Mouse (Mus musculus): ENCODE data around the gene Rps27l.
"Not testable (repeated sequence)": the region's sequence is repeated elsewhere in the genome, so short reads cannot be mapped to it uniquely, and the experiment has no call there.

Rps27l gene

DNA sequence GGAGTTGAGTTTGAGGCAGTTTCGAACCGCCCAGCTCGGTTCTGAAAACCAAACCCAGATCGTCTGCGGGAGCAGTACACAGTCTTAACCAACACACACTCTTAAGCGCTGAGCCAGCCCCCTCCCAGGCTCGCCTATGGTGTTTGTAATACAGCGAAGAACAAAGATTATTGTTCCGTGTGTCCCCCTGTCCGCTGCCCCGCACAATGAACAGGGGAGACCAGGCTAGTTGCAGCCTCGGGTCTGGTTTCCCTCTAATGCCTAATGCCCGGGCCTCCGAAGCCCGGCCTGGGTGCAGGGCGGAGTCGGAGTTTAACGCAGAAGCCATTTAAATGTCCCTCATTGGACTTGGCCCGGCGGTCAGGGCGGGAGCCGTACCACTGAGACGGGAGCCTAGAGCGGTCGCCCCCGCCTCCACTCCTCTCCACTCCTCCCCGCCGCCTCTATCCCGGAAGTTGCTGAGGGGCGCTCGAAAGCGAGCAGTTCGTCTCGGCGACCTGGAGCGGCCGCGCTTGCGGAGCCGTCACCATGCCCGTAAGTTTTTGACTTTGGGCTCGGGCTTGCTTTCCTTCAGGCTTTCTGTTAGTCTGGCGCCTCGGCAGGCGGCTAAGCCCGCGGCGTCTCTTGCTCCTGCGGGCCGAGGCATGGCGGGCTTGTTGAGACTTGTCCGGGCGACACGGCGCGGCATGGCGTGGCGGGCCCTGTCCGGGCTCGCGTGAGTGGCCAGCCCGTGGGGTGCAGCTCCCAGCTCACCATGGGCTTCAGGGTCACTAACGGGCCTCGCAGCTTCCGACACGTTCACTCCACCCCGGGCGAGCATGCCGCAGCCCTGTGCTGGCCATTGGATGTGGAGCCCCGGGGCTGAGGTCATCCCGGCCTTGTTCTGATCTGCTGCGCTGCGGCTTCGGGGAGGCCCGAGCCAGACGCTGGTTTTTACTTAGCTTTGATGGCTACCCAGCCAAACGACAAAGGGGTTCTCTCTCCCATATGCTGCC is at the start of gene Rps27l:
Gene Rps27l, plus strand, starts transcription at position 440 of the 995 bp plus-strand sequence.
- CTCF ChIA-PET: no interaction called here

DNA sequence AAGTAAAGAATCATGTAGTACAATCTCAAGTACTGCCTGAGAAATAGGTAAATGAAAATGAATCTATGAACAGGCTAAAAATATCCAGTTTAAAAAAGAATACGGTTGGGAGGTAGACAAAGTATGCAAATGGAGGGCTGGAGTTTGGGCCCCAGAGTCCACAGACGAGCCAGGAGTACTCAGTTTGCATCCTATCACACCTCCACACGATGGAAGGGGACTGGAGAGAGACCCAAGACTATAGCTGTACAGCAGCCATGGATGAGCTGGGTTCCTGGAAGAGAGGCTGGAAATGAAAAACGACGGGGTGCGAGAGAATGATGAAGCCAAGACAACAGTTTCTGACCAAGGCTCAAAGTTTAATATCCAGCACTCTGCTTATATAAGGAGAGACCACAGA is 48.9 kb upstream of the Rps27l start:
- CTCF ChIA-PET: no interaction called here

GRCm38 (mm10) chr9:66897851-66898250 is 48.0 kb upstream of the Rps27l start:
- CTCF ChIA-PET: interaction anchor here (1.7 kb wide), 1 partner anchor 18 kb away, joined by 4 read pairs; no protein-coding TSS in a partner anchor

- CTCF ChIA-PET: interaction anchor here (1.7 kb wide), 1 partner anchor 17 kb away, joined by 4 read pairs; no protein-coding TSS in a partner anchor
These were observed 46.8 kb upstream of the Rps27l start for GRCm38 (mm10) chr9:66899072-66899471.

DNA sequence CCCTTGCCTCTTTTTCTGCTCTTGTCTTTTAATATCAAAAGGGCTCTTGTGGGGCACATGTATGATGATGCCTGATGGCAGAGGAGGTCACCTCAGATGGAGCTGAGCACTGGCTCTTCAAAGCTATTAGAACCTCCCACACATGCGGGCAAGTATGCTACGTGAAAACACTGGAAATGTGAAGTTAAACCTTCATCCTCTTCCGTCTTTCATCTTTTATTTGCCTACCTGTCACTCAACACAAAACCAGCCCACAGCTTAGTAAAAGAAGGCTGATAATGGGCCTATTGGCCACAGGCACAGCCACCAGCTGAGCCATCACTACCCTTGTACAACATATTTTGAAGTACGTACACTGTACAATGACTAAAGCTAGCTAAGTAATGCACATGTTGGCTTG is 46.4 kb upstream of the Rps27l start:
- CTCF ChIA-PET: interaction anchor here (1.7 kb wide), 1 partner anchor 17 kb away, joined by 4 read pairs; no protein-coding TSS in a partner anchor

DNA sequence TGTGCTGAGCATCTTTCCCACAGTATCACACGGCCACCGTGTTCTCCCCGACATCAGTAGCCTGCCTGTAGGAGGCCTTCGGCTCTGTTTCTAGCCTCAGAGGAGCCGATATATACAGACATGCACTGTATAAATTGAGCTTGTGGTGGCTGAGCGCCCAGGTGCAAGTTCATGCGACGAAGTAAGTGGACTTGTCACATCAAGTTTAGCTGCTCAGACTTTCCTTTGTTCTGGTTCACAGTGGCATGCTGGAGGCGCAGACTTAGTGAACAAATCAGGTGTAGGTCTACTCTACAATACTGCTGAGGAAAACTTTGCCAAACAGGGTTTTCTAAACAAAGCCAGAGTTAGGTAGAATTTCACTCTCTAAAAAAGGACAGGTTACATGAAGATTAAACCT is 39.9 kb upstream of the Rps27l start:
- CTCF ChIA-PET: no interaction called here

DNA sequence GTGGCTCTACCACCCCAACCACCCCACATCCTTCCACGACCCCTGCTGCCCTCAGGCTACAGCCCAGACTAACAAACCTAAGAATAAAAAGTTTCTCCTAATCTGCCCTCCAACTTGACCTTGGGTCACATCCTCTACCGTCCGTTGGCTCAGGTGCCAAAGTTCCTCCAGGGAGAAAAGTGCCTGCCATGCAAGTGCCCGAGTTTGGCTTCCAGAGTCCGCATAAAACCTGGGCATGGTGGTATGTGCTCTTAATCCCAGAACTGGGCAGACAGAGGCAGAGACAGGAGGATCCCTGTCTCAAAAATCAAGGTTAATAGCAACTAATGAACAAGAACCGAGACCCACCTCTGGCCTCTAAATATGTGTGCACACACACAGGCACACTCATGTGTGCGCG is 38.8 kb upstream of the Rps27l start:
- CTCF ChIA-PET: no interaction called here

GRCm38 (mm10) chr9:66907746-66908397 is 38.0 kb upstream of the Rps27l start:
- CTCF ChIA-PET: no interaction called here

GRCm38 (mm10) chr9:66909922-66910321 is 36.0 kb upstream of the Rps27l start:
- CTCF ChIA-PET: no interaction called here

DNA sequence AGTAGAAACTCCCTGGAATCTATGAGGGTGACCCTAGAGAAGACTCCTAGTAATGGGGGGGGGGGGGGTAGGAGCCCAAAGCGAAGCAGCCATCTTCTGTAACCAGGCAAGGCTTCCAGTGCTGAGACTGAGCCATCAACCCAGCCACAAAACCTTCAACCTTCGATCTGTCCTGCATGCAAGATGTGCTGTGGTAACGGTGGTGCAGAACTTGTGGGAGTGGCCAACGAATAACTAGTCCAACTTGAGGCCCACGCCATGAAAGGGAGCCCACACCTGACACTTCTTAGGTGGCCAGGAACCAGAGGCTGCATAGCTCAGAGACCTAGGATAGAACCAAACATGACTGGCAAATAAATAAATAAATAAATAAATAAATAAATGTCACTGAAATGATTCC is 35.2 kb upstream of the Rps27l start:
- CTCF ChIA-PET: no interaction called here

DNA sequence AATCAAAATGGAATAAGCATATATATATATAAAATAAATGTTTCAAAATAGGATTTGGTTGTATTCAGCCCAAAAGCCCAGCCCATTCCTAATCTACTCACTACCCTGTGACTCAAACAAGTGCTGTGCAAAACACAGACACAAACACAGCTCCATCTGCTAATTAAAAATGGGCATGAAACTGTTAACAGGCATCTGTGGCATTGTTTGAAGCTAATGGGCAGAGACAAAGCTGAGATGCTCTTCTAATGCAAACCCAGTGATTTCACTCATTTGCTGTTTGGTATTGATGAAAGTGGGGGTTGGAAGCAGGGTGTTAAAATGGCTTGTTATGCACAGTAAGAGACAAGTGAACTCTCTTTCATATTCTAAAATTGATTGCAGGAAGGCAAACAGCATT is 33.6 kb upstream of the Rps27l start:
- CTCF ChIA-PET: interaction anchor here (0.9 kb wide), 1 partner anchor 8 kb away, joined by 3 read pairs; no protein-coding TSS in a partner anchor

GRCm38 (mm10) chr9:66913254-66913934 is 32.5 kb upstream of the Rps27l start:
- CTCF ChIA-PET: not testable (repeated sequence)

GRCm38 (mm10) chr9:66914540-66914939 is 31.3 kb upstream of the Rps27l start:
- CTCF ChIA-PET: no interaction called here

- CTCF ChIA-PET: no interaction called here
These were observed 30.5 kb upstream of the Rps27l start for GRCm38 (mm10) chr9:66915401-66915800.

DNA sequence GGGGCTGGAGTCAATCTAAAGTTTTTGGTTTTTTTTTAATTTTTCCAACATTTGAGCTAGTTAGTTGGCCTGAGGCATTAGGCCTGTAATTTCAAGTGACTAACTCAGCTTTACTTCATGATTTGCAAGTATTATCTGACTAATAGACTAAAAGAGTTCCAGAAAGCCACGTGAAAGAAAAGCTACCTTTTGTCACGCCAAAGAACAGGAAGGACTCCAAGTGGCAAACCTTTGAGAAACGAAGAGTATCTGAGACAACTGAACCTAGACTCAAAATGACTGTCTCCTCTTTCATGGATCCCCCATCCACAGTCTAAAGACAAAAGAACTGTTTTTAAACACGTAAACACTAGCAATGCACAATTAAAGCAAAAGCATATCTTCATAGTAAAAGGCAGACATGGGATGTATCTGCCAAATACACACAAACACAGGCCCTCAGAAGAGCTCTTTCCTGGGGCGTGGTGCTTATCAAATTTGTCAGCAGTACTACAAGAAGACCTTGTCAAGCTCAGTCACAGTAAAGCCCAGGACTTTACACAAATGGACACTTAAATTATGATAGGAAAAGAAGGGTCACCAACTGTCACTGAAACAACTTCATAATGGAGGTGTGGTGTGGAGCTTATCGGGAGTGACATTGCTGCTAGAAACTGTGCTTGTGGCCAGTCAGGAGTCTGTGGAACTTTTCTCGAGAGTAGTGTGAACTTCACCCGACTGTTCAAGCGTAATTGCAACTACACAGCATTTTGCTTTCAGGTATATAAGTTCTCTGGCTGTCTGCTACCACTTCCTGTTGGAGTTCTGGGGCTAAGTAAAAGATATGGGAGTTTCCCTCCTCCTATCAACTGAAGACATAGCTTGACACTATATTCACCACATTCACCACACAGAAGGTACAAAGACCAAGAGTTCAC is 29.8 kb upstream of the Rps27l start:
- CTCF ChIA-PET: interaction anchor here (1.0 kb wide), 1 partner anchor 17 kb away, joined by 4 read pairs; no protein-coding TSS in a partner anchor

GRCm38 (mm10) chr9:66917216-66917891 is 28.5 kb upstream of the Rps27l start:
- CTCF ChIA-PET: no interaction called here

GRCm38 (mm10) chr9:66917892-66918255 is 28.0 kb upstream of the Rps27l start:
- CTCF ChIA-PET: interaction anchor here (0.6 kb wide), 1 partner anchor 125 kb away, joined by 3 read pairs; no protein-coding TSS in a partner anchor

- CTCF ChIA-PET: no interaction called here
These were observed 27.1 kb upstream of the Rps27l start for GRCm38 (mm10) chr9:66918672-66919330.

- CTCF ChIA-PET: no interaction called here
These were observed 26.4 kb upstream of the Rps27l start, which contains the start of gene Rab8b for GRCm38 (mm10) chr9:66919382-66919971. Rab8b (minus strand) TSS chr9:66919687.

All from spleen, embryonic (tissue).